Mouse (Mus musculus): ENCODE data around the gene Rnf43. TPM values are rescaled to one million over a fixed set of nuclear protein-coding genes. Genes with fewer than 3 reads are reported as not detected.

Gene Rnf43
- polyA plus RNA-seq, 1 experiment from 2014 or later: 0.96 TPM

DNA sequence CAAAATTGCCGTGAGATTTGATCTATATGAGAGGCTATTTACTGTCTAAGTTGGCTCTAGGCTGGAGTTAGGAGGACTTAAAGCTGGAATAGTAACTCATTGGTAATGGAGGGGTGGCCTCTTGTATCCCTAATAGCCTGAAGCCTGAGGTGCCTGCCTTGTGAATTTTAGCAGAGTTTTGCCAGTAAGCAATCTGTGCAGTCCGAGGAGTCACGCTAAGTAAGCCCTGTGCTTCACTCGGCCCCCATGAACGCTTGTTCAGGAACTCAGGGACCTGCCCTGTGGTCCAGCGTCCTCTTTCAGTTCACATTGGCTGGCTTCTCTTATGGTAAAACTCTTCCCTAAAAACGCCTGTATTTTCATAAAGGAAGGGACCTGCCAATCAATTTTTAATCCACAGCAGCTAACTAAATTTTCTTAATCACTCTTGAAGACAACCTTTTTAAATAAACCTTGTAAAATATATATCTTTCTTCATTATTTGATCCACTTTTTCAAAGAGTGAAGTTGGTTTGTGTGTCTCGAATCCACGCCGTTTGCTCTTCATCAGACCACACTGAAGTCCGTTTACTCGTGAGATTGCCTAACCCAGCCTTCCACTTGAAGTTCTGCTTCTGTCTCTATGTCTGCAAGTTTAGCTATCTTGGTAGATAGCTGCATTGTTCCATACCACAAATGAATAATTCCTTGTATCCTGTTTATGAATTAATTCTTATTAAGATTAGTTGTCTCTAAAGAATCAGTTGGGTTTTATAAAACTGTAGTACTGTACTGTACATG lies 3.9 kb downstream of the Rnf43 start:
- 75% methylated on average over 12 of the region's 12 CpGs for WGBS (ENCODE audit: insufficient replicate concordance)
- H3K4me3 ChIP-seq (ENCODE audit: low read depth, low read length): no peak overlapping the region
- no peak for ATAC-seq (replicated peaks; ENCODE audit: insufficient number of reproducible peaks, low FRiP score, low TSS enrichment)

GRCm38 (mm10) chr11:87667107-87668090 lies 4.9 kb downstream of the Rnf43 start:
- peaks cover 7% of the 10 kb centered on the region; the same call in 1 of the 2 replicates for H3K27me3 ChIP-seq (ENCODE audit: control insufficient read depth, insufficient read depth, low read length)
- no peaks in the 10 kb centered on the region for H3K36me3 ChIP-seq (ENCODE audit: control insufficient read depth, insufficient read depth, low read length)
- WGBS (ENCODE audit: insufficient replicate concordance): 59% methylated on average over 4 of the region's 4 CpGs
- H3K27ac ChIP-seq (ENCODE audit: low read depth, low read length): no peak overlapping the region
- H3K9me3 ChIP-seq (replicated peaks; ENCODE audit: control insufficient read depth, low read length): no peaks in the 10 kb centered on the region
- H3K4me3 ChIP-seq (ENCODE audit: low read depth, low read length): no peak overlapping the region
- no peak overlapping the region for H3K4me2 ChIP-seq
- no peak for ATAC-seq (replicated peaks; ENCODE audit: insufficient number of reproducible peaks, low FRiP score, low TSS enrichment)
- H3K9ac ChIP-seq (ENCODE audit: low read depth, low read length): no peak overlapping the region
- H3K4me1 ChIP-seq (ENCODE audit: control insufficient read depth, insufficient read depth, low read length): no peaks in the 10 kb centered on the region

More for the DNA sequence above, 3.9 kb downstream of the Rnf43 start:
- H3K4me2 ChIP-seq: no peak overlapping the region
- no peak overlapping the region for H3K27ac ChIP-seq (ENCODE audit: low read depth, low read length)
- no peaks in the 10 kb centered on the region for H3K36me3 ChIP-seq (ENCODE audit: control insufficient read depth, insufficient read depth, low read length)
- peaks cover 7% of the 10 kb centered on the region; the same call in 1 of the 2 replicates for H3K27me3 ChIP-seq (ENCODE audit: control insufficient read depth, insufficient read depth, low read length)
- H3K9me3 ChIP-seq (replicated peaks; ENCODE audit: control insufficient read depth, low read length): no peaks in the 10 kb centered on the region
- H3K4me1 ChIP-seq (ENCODE audit: control insufficient read depth, insufficient read depth, low read length): no peaks in the 10 kb centered on the region
- no peak overlapping the region for H3K9ac ChIP-seq (ENCODE audit: low read depth, low read length)

DNA sequence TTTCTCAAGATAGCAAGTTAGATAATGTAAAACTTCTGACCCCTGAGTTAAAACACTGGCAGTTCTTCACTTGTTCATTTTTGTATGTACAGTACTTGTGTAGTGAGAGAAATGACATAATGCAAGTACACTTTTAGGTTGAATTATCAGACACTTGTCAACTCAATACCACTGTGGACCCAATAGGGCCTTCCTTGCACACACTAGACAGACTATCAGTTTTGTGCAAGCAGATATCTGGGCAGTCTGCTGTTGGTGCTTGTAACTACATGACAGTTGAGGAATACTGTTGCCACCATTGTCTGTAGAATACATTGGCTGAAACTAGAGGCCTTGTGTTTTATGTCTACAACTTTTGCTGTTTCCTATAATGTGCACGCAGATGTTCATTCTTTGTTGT lies 10.8 kb downstream of the Rnf43 start:
- H3K27ac ChIP-seq (ENCODE audit: low read depth, low read length): no peak overlapping the region
- no peaks in the 10 kb centered on the region for H3K27me3 ChIP-seq (ENCODE audit: control insufficient read depth, insufficient read depth, low read length)
- H3K4me1 ChIP-seq (ENCODE audit: control insufficient read depth, insufficient read depth, low read length): no peaks in the 10 kb centered on the region
- no peak overlapping the region for H3K4me2 ChIP-seq
- no peak for ATAC-seq (replicated peaks; ENCODE audit: insufficient number of reproducible peaks, low FRiP score, low TSS enrichment)
- H3K9me3 ChIP-seq (replicated peaks; ENCODE audit: control insufficient read depth, low read length): no peaks in the 10 kb centered on the region
- no peak overlapping the region for H3K9ac ChIP-seq (ENCODE audit: low read depth, low read length)
- no peak overlapping the region for H3K4me3 ChIP-seq (ENCODE audit: low read depth, low read length)
- no peaks in the 10 kb centered on the region for H3K36me3 ChIP-seq (ENCODE audit: control insufficient read depth, insufficient read depth, low read length)
- 91% methylated on average over 1 of the region's 1 CpGs for WGBS (ENCODE audit: insufficient replicate concordance)

- no peaks in the 10 kb centered on the region for H3K36me3 ChIP-seq (ENCODE audit: control insufficient read depth, insufficient read depth, low read length)
- ATAC-seq (replicated peaks; ENCODE audit: insufficient number of reproducible peaks, low FRiP score, low TSS enrichment): no peak
- H3K27me3 ChIP-seq (ENCODE audit: control insufficient read depth, insufficient read depth, low read length): no peaks in the 10 kb centered on the region
- no peaks in the 10 kb centered on the region for H3K4me1 ChIP-seq (ENCODE audit: control insufficient read depth, insufficient read depth, low read length)
- H3K9me3 ChIP-seq (replicated peaks; ENCODE audit: control insufficient read depth, low read length): no peaks in the 10 kb centered on the region
- H3K4me2 ChIP-seq: no peak overlapping the region
- WGBS (ENCODE audit: insufficient replicate concordance): 84% methylated on average over 6 of the region's 6 CpGs
- H3K9ac ChIP-seq (ENCODE audit: low read depth, low read length): no peak overlapping the region
- no peak overlapping the region for H3K4me3 ChIP-seq (ENCODE audit: low read depth, low read length)
- H3K27ac ChIP-seq (ENCODE audit: low read depth, low read length): no peak overlapping the region
Measured at GRCm38 (mm10) chr11:87675606-87676005, 13.1 kb downstream of the Rnf43 start.

DNA sequence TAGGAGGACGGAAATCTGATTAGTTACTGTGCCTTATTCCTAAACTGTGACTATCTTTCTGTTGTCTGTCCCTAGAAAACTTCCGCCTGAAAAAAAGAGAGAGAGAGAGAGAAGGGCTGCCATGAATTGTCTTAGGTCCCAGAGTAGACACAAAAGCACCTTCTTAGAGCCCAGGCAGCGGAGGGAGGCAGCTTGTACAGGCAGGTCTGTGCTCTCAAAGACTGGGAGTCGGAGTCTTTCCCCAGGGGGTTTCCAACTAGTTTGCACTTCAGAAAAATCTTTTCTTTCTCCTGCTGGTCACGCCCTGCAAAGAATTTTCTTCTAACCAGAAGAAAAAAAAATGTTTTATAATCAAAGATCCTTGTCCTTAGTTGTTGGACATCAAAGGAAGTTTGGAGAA lies 15.2 kb downstream of the Rnf43 start:
- Histone ChIP-seq H3K27ac (ENCODE audit: low read depth, low read length) (no peak overlapping the region), H3K36me3 (ENCODE audit: control insufficient read depth, insufficient read depth, low read length) (no peaks in the 10 kb centered on the region), H3K4me3 (ENCODE audit: low read depth, low read length) (no peak overlapping the region), H3K4me2 (no peak overlapping the region), H3K4me1 (ENCODE audit: control insufficient read depth, insufficient read depth, low read length) (no peaks in the 10 kb centered on the region), H3K27me3 (ENCODE audit: control insufficient read depth, insufficient read depth, low read length) (no peaks in the 10 kb centered on the region), H3K9me3 (replicated peaks; ENCODE audit: control insufficient read depth, low read length) (no peaks in the 10 kb centered on the region), H3K9ac (ENCODE audit: low read depth, low read length) (no peak overlapping the region)
- ATAC-seq (replicated peaks; ENCODE audit: insufficient number of reproducible peaks, low FRiP score, low TSS enrichment): no peak
- 54% methylated on average over 5 of the region's 5 CpGs for WGBS (ENCODE audit: insufficient replicate concordance)

- Histone ChIP-seq H3K4me2 (no peak overlapping the region), H3K4me1 (ENCODE audit: control insufficient read depth, insufficient read depth, low read length) (no peaks in the 10 kb centered on the region), H3K36me3 (ENCODE audit: control insufficient read depth, insufficient read depth, low read length) (no peaks in the 10 kb centered on the region), H3K4me3 (ENCODE audit: low read depth, low read length) (no peak overlapping the region), H3K9me3 (replicated peaks; ENCODE audit: control insufficient read depth, low read length) (no peaks in the 10 kb centered on the region), H3K9ac (ENCODE audit: low read depth, low read length) (no peak overlapping the region), H3K27me3 (ENCODE audit: control insufficient read depth, insufficient read depth, low read length) (no peaks in the 10 kb centered on the region), H3K27ac (ENCODE audit: low read depth, low read length) (no peak overlapping the region)
- 66% methylated on average over 4 of the region's 4 CpGs for WGBS (ENCODE audit: insufficient replicate concordance)
- no peak for ATAC-seq (replicated peaks; ENCODE audit: insufficient number of reproducible peaks, low FRiP score, low TSS enrichment)
Measured at GRCm38 (mm10) chr11:87678545-87678944, 16.0 kb downstream of the Rnf43 start.

GRCm38 (mm10) chr11:87678976-87679375 lies 16.5 kb downstream of the Rnf43 start:
- no peak overlapping the region for H3K4me3 ChIP-seq (ENCODE audit: low read depth, low read length)
- H3K9ac ChIP-seq (ENCODE audit: low read depth, low read length): no peak overlapping the region
- H3K27ac ChIP-seq (ENCODE audit: low read depth, low read length): no peak overlapping the region
- WGBS (ENCODE audit: insufficient replicate concordance): 82% methylated on average over 7 of the region's 7 CpGs
- ATAC-seq (replicated peaks; ENCODE audit: insufficient number of reproducible peaks, low FRiP score, low TSS enrichment): no peak
- H3K4me1 ChIP-seq (ENCODE audit: control insufficient read depth, insufficient read depth, low read length): no peaks in the 10 kb centered on the region
- no peaks in the 10 kb centered on the region for H3K36me3 ChIP-seq (ENCODE audit: control insufficient read depth, insufficient read depth, low read length)
- H3K27me3 ChIP-seq (ENCODE audit: control insufficient read depth, insufficient read depth, low read length): no peaks in the 10 kb centered on the region
- H3K9me3 ChIP-seq (replicated peaks; ENCODE audit: control insufficient read depth, low read length): no peaks in the 10 kb centered on the region
- H3K4me2 ChIP-seq: no peak overlapping the region

- ATAC-seq (replicated peaks; ENCODE audit: insufficient number of reproducible peaks, low FRiP score, low TSS enrichment): no peak
- Histone ChIP-seq H3K27ac (ENCODE audit: low read depth, low read length) (no peak overlapping the region), H3K9ac (ENCODE audit: low read depth, low read length) (no peak overlapping the region), H3K36me3 (ENCODE audit: control insufficient read depth, insufficient read depth, low read length) (no peaks in the 10 kb centered on the region), H3K4me1 (ENCODE audit: control insufficient read depth, insufficient read depth, low read length) (no peaks in the 10 kb centered on the region), H3K4me3 (ENCODE audit: low read depth, low read length) (no peak overlapping the region), H3K27me3 (ENCODE audit: control insufficient read depth, insufficient read depth, low read length) (no peaks in the 10 kb centered on the region), H3K4me2 (no peak overlapping the region), H3K9me3 (replicated peaks; ENCODE audit: control insufficient read depth, low read length) (no peaks in the 10 kb centered on the region)
- WGBS (ENCODE audit: insufficient replicate concordance): 83% methylated on average over 9 of the region's 9 CpGs
Measured at GRCm38 (mm10) chr11:87680786-87681185, 18.3 kb downstream of the Rnf43 start.

Data from heart, embryonic 11.5 days (tissue).